Mouse (Mus musculus): ENCODE results near the gene Acp2. TPM values are rescaled to one million over a fixed set of nuclear protein-coding genes. Genes with fewer than 3 reads are reported as not detected.

Acp2 gene
- polyA plus RNA-seq, 1 experiment from 2014 or later = 32.0 TPM

- no peak for ATAC-seq (ENCODE audit: insufficient number of reproducible peaks, insufficient read depth, low FRiP score, low TSS enrichment)
- Histone ChIP-seq H3K4me1 (peaks cover 4% of the 10 kb centered on the region; the same call in 1 of the 2 replicates), H3K9ac (no peak overlapping the region), H3K27ac (no peak overlapping the region), H3K36me3 (no peaks in the 10 kb centered on the region), H3K9me3 (no peaks in the 10 kb centered on the region), H3K4me2 (replicated peaks) (no peak overlapping the region), H3K27me3 (no peaks in the 10 kb centered on the region), H3K4me3 (no peak overlapping the region)
- 70% methylated on average over 5 of the region's 5 CpGs for WGBS
Observed at GRCm38 (mm10) chr2:91242547-91242946, 39.9 kb downstream of the Acp2 start.

- ATAC-seq (ENCODE audit: insufficient number of reproducible peaks, insufficient read depth, low FRiP score, low TSS enrichment) = no peak
- no peak overlapping the region for H3K4me2 ChIP-seq (replicated peaks)
- H3K27ac ChIP-seq = no peak overlapping the region; the same call in 1 of the 2 replicates
- 59% methylated on average over 3 of the region's 3 CpGs for WGBS
- no peaks in the 10 kb centered on the region for H3K36me3 ChIP-seq
- H3K9me3 ChIP-seq = no peaks in the 10 kb centered on the region
- no peak overlapping the region for H3K4me3 ChIP-seq
- no peaks in the 10 kb centered on the region for H3K27me3 ChIP-seq
- 0 out of 2 replicates have a peak, but pooled peaks cover 4% of the 10 kb centered on the region for H3K4me1 ChIP-seq
- no peak overlapping the region for H3K9ac ChIP-seq
Observed at GRCm38 (mm10) chr2:91243416-91243815, 40.7 kb downstream of the Acp2 start.

DNA sequence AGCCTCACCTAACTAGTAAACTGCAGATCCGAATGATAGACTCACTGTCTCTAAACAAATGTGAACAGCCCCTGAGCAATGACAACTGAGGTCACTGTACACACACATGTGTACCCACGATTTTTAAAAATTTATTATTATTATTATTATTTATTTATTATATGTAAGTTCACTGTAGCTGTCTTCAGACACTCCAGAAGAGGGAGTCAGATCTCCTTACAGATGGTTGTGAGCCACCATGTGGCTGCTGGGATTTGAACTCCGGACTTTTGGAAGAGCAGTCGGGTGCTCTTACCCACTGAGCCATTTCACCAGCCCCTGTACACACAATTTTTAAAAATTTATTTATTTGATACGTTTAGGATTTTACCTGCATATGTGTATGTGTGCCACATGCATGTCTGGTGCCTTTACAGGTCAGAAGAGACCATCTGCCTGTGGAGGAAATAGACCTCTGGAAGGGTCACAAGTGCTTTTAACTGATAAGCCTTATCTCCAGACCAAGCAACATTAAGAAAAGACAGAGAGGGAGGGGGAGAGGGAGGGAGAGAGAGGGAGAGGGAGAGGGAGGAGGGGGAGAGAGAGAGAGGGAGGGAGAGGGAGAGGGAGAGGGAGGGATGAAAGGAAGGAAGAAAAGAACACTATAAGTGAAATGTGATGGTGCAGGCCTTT lies 42.0 kb downstream of the Acp2 start:
- no peaks in the 10 kb centered on the region for H3K36me3 ChIP-seq
- 79% methylated on average over 5 of the region's 5 CpGs for WGBS
- no peak overlapping the region for H3K27ac ChIP-seq
- H3K4me1 ChIP-seq = 0 out of 2 replicates have a peak, but pooled peaks cover 4% of the 10 kb centered on the region
- no peak overlapping the region for H3K4me3 ChIP-seq
- no peaks in the 10 kb centered on the region for H3K27me3 ChIP-seq
- H3K9me3 ChIP-seq = no peaks in the 10 kb centered on the region
- no peak overlapping the region for H3K9ac ChIP-seq
- no peak for ATAC-seq (ENCODE audit: insufficient number of reproducible peaks, insufficient read depth, low FRiP score, low TSS enrichment)
- H3K4me2 ChIP-seq (replicated peaks) = no peak overlapping the region

- H3K4me1 ChIP-seq = 0 out of 2 replicates have a peak, but pooled peaks cover 3% of the 10 kb centered on the region
- ATAC-seq (ENCODE audit: insufficient number of reproducible peaks, insufficient read depth, low FRiP score, low TSS enrichment) = no peak
- no peak overlapping the region for H3K9ac ChIP-seq
- H3K4me2 ChIP-seq (replicated peaks) = no peak overlapping the region
- H3K27me3 ChIP-seq = no peaks in the 10 kb centered on the region
- no peaks in the 10 kb centered on the region for H3K9me3 ChIP-seq
- no peak overlapping the region for H3K4me3 ChIP-seq
- no peak overlapping the region for H3K27ac ChIP-seq
- 87% methylated on average over 4 of the region's 4 CpGs for WGBS
- H3K36me3 ChIP-seq = no peaks in the 10 kb centered on the region
Observed at GRCm38 (mm10) chr2:91248366-91248765, 45.7 kb downstream of the Acp2 start.

- no peak overlapping the region for H3K4me2 ChIP-seq (replicated peaks)
- H3K27ac ChIP-seq = no peak overlapping the region
- H3K4me3 ChIP-seq = no peak overlapping the region
- no peak overlapping the region for H3K9ac ChIP-seq
- H3K36me3 ChIP-seq = no peaks in the 10 kb centered on the region
- no peaks in the 10 kb centered on the region for H3K9me3 ChIP-seq
- H3K27me3 ChIP-seq = peaks cover 5% of the 10 kb centered on the region; the same call in 1 of the 2 replicates
- WGBS = 67% methylated on average over 4 of the region's 4 CpGs
- peaks cover 24% of the 10 kb centered on the region for H3K4me1 ChIP-seq
- ATAC-seq (ENCODE audit: insufficient number of reproducible peaks, insufficient read depth, low FRiP score, low TSS enrichment) = no peak
Observed at GRCm38 (mm10) chr2:91252001-91252400, 49.3 kb downstream of the Acp2 start.

- 55% methylated on average over 4 of the region's 4 CpGs for WGBS
- H3K4me2 ChIP-seq (replicated peaks) = no peak overlapping the region
- no peak overlapping the region for H3K4me3 ChIP-seq
- H3K9me3 ChIP-seq = no peaks in the 10 kb centered on the region
- no peak overlapping the region for H3K27ac ChIP-seq
- no peak overlapping the region for H3K9ac ChIP-seq
- H3K36me3 ChIP-seq = no peaks in the 10 kb centered on the region
- H3K4me1 ChIP-seq = peaks cover 24% of the 10 kb centered on the region
- ATAC-seq (ENCODE audit: insufficient number of reproducible peaks, insufficient read depth, low FRiP score, low TSS enrichment) = no peak
- H3K27me3 ChIP-seq = peaks cover 5% of the 10 kb centered on the region; the same call in 1 of the 2 replicates
Observed at GRCm38 (mm10) chr2:91252512-91252911, 49.8 kb downstream of the Acp2 start.

DNA sequence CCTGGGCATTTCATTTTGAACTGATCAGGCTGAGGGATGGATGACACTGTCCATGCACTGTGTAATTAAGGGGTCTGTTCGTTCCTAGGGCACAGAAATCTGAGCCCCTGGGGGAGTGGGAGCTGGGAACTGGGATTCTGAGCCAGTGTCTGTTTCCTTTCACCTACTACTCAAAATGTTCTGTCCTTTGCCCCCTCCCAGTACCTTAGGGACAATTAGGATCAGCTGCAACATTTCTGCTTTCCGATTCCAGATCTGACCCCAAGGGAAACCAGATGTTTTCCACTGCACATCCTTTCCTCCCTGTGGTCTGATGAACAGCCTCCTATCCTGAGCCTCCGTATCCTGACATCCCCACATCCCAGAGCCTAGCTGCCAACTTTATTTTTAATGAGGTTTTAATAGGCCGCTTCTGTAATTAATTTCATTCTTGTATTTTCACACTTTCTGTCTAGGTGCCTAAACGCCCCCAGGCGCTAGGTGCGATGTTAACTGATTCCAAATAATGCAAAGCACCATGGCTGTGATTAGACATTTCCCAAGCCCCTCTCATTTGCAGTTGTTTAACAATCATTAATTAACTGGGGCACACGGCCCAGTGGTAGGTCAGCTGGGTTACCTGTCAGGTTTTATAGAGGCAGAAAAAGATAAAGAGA lies 52.2 kb downstream of the Acp2 start:
- Histone ChIP-seq H3K9me3 (no peaks in the 10 kb centered on the region), H3K4me3 (peak overlapping the region; percentile 68; the same call in 1 of the 2 replicates), H3K4me2 (replicated peaks) (peak overlapping the region; percentile 73), H3K27ac (no peak overlapping the region), H3K36me3 (no peaks in the 10 kb centered on the region), H3K27me3 (peaks cover 5% of the 10 kb centered on the region; the same call in 1 of the 2 replicates), H3K9ac (no peak overlapping the region), H3K4me1 (peaks cover 39% of the 10 kb centered on the region)
- WGBS = 15% methylated on average over 8 of the region's 8 CpGs
- ATAC-seq (ENCODE audit: insufficient number of reproducible peaks, insufficient read depth, low FRiP score, low TSS enrichment) = no peak

DNA sequence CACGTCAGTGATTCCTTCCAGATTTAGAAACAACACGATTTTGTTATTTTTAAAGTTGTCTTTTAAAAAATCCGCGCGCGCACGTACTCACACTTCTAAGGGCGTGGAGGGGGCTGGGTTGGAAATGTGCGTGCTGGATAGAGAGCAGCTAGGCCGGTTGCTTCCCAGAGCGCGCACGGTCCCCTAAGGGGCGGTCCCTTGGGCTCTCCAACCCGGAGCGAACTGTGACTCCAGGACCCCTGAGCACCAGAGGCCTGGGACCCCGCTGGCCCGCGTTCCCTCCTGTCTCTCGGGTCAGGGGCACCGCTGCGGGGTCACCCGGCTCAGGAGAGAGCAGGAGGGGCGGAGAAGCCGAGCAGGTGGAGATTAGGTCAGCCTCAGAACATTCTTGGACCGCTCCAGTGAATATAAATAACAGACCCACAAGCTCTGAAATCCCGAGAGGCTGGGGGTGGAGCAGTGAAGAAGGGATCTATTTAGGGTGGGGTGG lies 53.0 kb downstream of the Acp2 start, which contains the start of gene Pacsin3:
Gene Pacsin3 (plus strand): TSS at position 294 of the 490 bp plus-strand sequence.
- Histone ChIP-seq H3K36me3 (peaks cover 5% of the 10 kb centered on the region), H3K4me1 (peaks cover 39% of the 10 kb centered on the region), H3K27me3 (peaks cover 5% of the 10 kb centered on the region; the same call in 1 of the 2 replicates), H3K9ac (peak within 1 kb of the TSS; percentile 65), H3K27ac (peak within 1 kb of the TSS; percentile 78), H3K9me3 (no peaks in the 10 kb centered on the region), H3K4me3 (peak within 1 kb of the TSS; percentile 68), H3K4me2 (replicated peaks) (peak within 1 kb of the TSS; percentile 73)
- ATAC-seq (ENCODE audit: insufficient number of reproducible peaks, insufficient read depth, low FRiP score, low TSS enrichment) = peak; percentile 45
- WGBS = under 1% methylated on average over 27 of the region's 27 CpGs

DNA sequence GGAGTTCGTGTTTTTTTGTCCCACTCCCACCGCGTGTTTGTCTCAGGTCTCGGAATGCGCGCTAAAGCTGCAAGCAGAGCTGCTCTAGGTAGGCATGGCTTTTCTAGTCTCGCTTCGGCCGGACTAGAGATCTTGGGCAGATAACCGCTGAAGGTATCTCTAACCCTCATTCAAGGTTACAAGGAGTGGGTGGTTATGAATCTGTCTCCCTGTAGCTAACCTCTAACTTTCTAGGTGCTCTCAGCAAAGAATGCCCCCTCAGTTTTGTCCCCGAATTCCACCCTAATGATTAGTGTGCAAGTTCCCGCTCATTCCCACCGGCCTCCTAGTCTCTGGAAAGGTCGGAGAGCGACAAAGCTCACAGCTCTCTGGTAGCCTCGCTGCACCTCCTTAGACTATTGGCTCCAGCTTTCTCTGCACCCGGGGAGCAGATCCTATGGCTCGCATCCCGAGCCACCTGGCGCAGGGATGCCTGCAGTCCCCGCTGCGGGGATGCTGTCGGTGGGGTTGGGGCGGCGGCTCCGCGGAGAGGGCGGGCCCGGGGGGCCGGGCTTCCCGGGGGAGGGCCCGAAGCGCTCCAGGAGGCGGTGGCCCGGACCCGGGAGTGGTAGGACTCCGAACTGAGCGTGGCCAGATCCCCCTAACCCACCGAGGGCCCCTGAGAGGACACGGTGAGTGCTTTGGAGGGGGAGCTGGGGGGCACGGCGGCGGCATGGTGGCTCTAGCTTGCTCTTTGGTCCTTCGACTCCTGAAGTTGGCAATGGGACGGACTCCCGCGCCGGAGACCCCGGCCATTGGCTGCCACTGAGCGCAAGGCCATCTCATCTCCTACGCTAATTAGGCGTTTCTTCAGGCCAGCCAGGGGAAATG lies 53.8 kb downstream of the Acp2 start:
- WGBS = under 1% methylated on average over 51 of the region's 52 CpGs

GRCm38 (mm10) chr2:91257126-91257980 lies 54.7 kb downstream of the Acp2 start:
- 2% methylated on average over 22 of the region's 22 CpGs for WGBS
- Histone ChIP-seq H3K36me3 (peaks cover 16% of the 10 kb centered on the region), H3K27ac (peak overlapping the region; percentile 78), H3K9me3 (no peaks in the 10 kb centered on the region), H3K4me2 (replicated peaks) (peak overlapping the region; percentile 73), H3K4me1 (peaks cover 39% of the 10 kb centered on the region), H3K27me3 (peaks cover 5% of the 10 kb centered on the region; the same call in 1 of the 2 replicates), H3K9ac (peak overlapping the region; percentile 65), H3K4me3 (peak overlapping the region; percentile 68)
- ATAC-seq (ENCODE audit: insufficient number of reproducible peaks, insufficient read depth, low FRiP score, low TSS enrichment) = peak; percentile 77

More for the DNA sequence above, 53.8 kb downstream of the Acp2 start:
- peak overlapping the region; percentile 73 for H3K4me2 ChIP-seq (replicated peaks)
- peak overlapping the region; percentile 65 for H3K9ac ChIP-seq
- H3K4me3 ChIP-seq = peak overlapping the region; percentile 68
- H3K27ac ChIP-seq = peak overlapping the region; percentile 78
- peak; percentile 31 for ATAC-seq (ENCODE audit: insufficient number of reproducible peaks, insufficient read depth, low FRiP score, low TSS enrichment)
- peaks cover 5% of the 10 kb centered on the region; the same call in 1 of the 2 replicates for H3K27me3 ChIP-seq
- H3K36me3 ChIP-seq = peaks cover 12% of the 10 kb centered on the region
- peaks cover 39% of the 10 kb centered on the region for H3K4me1 ChIP-seq
- H3K9me3 ChIP-seq = no peaks in the 10 kb centered on the region
